Mouse (Mus musculus): ENCODE measurements around the gene Lrg1. TPM values are rescaled to one million over a fixed set of nuclear protein-coding genes. Genes with fewer than 3 reads are reported as not detected.
A peak's percentile ranks its signal among the peaks of the same experiment; 100 is the strongest.

The Lrg1 gene
- total and polyA plus RNA-seq, 3 experiments: not detected

DNA sequence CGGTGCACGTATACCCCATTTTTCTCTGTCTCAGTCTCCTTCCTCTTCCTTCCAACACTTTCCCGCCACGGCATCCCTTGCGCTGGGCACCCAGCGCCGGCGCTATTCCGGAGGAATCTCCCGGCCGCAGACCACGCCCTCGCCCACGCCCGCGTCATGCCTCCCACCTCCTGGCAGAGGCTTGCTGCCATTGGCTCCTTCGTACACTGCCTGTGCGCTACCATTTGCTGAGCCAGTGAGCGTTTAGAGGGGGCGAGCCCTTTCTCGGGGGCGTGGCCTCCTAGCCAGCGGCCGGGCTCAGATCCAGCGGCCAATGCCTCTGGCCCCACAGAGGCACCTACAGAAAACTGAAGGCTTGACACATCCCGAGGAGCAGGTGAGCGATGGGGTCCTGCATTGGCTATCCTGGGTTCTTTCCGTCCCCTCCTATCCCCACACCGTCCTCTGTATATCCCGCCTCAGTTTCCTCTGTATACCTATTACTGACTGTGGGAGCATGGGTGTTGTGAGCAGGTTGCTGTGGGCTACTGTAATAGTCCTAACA, 40.5 kb upstream of the Lrg1 start, which contains the start of gene Tnfaip8l1 (continued):
- TF ChIP-seq NELFE (IDR thresholded peaks at IDR 0.05; ENCODE audit: low read depth, low read length) (peak; percentile 52), NRF1 (IDR thresholded peaks at IDR 0.05; ENCODE audit: insufficient read depth, low read depth, low read length, poor library complexity, severe bottlenecking) (peak; percentile 51; the same call in 1 of the 2 replicates)

DNA sequence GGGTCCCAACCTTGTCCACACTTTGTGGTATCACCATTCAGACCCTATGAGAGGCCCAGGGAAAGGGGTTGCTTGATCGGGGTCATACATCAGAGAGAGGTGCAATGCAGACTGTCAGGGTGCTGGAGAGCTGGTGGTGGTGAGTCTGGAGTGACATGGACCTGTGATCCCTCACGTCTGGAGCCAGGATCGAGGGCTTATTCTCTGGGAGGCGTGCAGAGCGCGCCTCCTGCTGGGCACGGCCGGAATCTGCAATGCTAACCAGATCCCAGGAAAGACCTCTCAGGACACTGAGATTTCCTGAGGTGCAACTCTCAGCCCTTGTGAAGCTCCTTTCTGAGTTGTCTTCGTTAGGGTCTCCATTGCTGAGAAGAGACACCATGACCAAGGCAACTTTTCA, 37.9 kb upstream of the Lrg1 start:
- DNase-seq (ENCODE audit: low read depth, low spot score): peak; percentile 70
- Histone ChIP-seq H3K79me2 (ENCODE audit: control insufficient read depth, insufficient read depth, low read length, poor library complexity) (no peaks in the 10 kb centered on the region), H3K9me3 (replicated peaks; ENCODE audit: insufficient read depth, low read length) (no peaks in the 10 kb centered on the region), H3K4me3 (ENCODE audit: control insufficient read depth in 1 of 2, insufficient read depth in 1 of 2, low read depth in 2 of 2, low read length in 2 of 2) (no peak overlapping the region), H3K36me3 (ENCODE audit: control insufficient read depth in 1 of 2, insufficient read depth in 2 of 2, low read length in 2 of 2) (peaks cover 0 to 17% of the 10 kb centered on the region in 2 experiments; a peak in 2 of 4 replicates), H3K9ac (ENCODE audit: control insufficient read depth, low read depth, low read length, poor library complexity, severe bottlenecking) (no peak overlapping the region), H3K27me3 (ENCODE audit: control insufficient read depth in 1 of 2, insufficient read depth in 2 of 2, low read length in 2 of 2) (peaks cover 9 to 18% of the 10 kb centered on the region in 2 experiments), H3K27ac (ENCODE audit: control insufficient read depth, low read depth, low read length) (no peak overlapping the region), H3K4me1 (ENCODE audit: control insufficient read depth in 1 of 2, insufficient read depth in 2 of 2, low read length in 2 of 2) (peaks cover 9 to 21% of the 10 kb centered on the region in 2 experiments)
- peak; percentile 76 for TF ChIP-seq ZC3H11A (IDR thresholded peaks at IDR 0.05; ENCODE audit: low read depth, low read length)
- no peak for TF ChIP-seq NRF1 (IDR thresholded peaks at IDR 0.05; ENCODE audit: insufficient read depth, low read depth, low read length, poor library complexity, severe bottlenecking)
- TF ChIP-seq TBP (IDR thresholded peaks at IDR 0.05; ENCODE audit: low read depth, low read length): no peak
- peak; percentile 87 for TF ChIP-seq RAD21 (IDR thresholded peaks at IDR 0.05; ENCODE audit: low read depth, low read length)
- peak; percentile 91 to 98 (median 95) for TF ChIP-seq CTCF (IDR thresholded peaks at IDR 0.05 in 2 of 3, conservative IDR thresholded peaks at IDR 0.05 in 1 of 3; ENCODE audit: control insufficient read depth in 1 of 3, insufficient read depth in 1 of 3, low read depth in 2 of 3, low read length in 3 of 3, poor library complexity in 1 of 3, severe bottlenecking in 1 of 3)
- peak; percentile 79 for TF ChIP-seq SMC3 (IDR thresholded peaks at IDR 0.05; ENCODE audit: low read depth, low read length)

DNA sequence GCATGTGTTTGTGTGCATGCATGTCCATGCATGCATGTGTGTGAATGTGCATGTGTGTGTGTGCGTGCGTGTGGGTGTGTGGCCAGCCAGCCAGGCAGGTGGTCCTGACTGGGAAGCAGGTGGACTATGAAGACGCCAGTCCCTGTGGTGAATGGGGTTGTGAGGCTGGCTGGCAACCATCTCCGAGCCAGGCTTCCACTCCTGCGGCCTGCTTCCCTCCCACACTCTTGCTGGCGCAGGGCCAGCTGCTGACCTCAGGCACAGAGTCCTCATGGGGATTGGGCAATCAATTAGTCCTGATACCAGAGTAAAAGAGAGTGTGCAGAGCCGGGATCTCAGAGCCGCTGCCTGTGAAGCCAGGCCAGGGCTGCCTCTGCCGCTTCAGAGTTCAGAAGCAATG, 31.8 kb upstream of the Lrg1 start:
- H3K4me1 ChIP-seq (ENCODE audit: control insufficient read depth in 1 of 2, insufficient read depth in 2 of 2, low read length in 2 of 2): peaks cover 0 to 4% of the 10 kb centered on the region in 2 experiments; a peak in 2 of 4 replicates
- no peak overlapping the region for H3K9ac ChIP-seq (ENCODE audit: control insufficient read depth, low read depth, low read length, poor library complexity, severe bottlenecking)
- TF ChIP-seq MYC (IDR thresholded peaks at IDR 0.05; ENCODE audit: low read depth, low read length): no peak
- TF ChIP-seq CHD2 (IDR thresholded peaks at IDR 0.05; ENCODE audit: low read length): no peak
- no peak for TF ChIP-seq USF1 (IDR thresholded peaks at IDR 0.05; ENCODE audit: low read depth, low read length)
- no peaks in the 10 kb centered on the region for H3K79me2 ChIP-seq (ENCODE audit: control insufficient read depth, insufficient read depth, low read length, poor library complexity)
- peaks cover 0 to 4% of the 10 kb centered on the region in 2 experiments; a peak in 1 of 4 replicates for H3K36me3 ChIP-seq (ENCODE audit: control insufficient read depth in 1 of 2, insufficient read depth in 2 of 2, low read length in 2 of 2)
- no peaks in the 10 kb centered on the region for H3K9me3 ChIP-seq (replicated peaks; ENCODE audit: insufficient read depth, low read length)
- no peak overlapping the region for H3K27ac ChIP-seq (ENCODE audit: control insufficient read depth, low read depth, low read length)
- peaks cover 9 to 22% of the 10 kb centered on the region in 2 experiments for H3K27me3 ChIP-seq (ENCODE audit: control insufficient read depth in 1 of 2, insufficient read depth in 2 of 2, low read length in 2 of 2)
- H3K4me3 ChIP-seq (ENCODE audit: control insufficient read depth in 1 of 2, insufficient read depth in 1 of 2, low read depth in 2 of 2, low read length in 2 of 2): no peak overlapping the region
- no peak for DNase-seq (ENCODE audit: low read depth, low spot score)

DNA sequence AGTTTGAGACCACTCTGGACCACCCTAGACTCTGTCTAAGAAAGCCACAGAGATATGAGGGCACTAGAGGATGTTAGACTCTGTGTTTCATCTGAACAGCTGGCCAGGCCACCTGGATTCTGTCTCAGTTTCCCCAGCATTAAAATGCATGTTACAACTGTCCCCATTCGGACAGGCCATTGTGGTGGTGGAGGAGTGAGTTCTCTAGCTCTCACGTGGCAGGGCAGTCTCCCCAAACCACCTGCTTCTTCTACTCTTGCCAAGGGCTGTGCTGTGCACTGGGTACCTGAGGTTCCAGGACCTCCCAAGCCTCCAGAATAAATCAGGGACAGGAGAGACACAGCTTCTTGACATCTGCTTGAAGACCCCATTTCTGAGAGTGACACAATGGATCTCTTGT, 28.1 kb upstream of the Lrg1 start:
- no peak for DNase-seq (ENCODE audit: low read depth, low spot score)
- H3K4me3 ChIP-seq (ENCODE audit: control insufficient read depth in 1 of 2, insufficient read depth in 1 of 2, low read depth in 2 of 2, low read length in 2 of 2): no peak overlapping the region
- H3K9ac ChIP-seq (ENCODE audit: control insufficient read depth, low read depth, low read length, poor library complexity, severe bottlenecking): no peak overlapping the region
- peaks cover 0 to 4% of the 10 kb centered on the region in 2 experiments; a peak in 1 of 4 replicates for H3K36me3 ChIP-seq (ENCODE audit: control insufficient read depth in 1 of 2, insufficient read depth in 2 of 2, low read length in 2 of 2)
- no peaks in the 10 kb centered on the region for H3K9me3 ChIP-seq (replicated peaks; ENCODE audit: insufficient read depth, low read length)
- H3K79me2 ChIP-seq (ENCODE audit: control insufficient read depth, insufficient read depth, low read length, poor library complexity): no peaks in the 10 kb centered on the region
- peaks cover 2 to 3% of the 10 kb centered on the region in 2 experiments; a peak in 3 of 4 replicates for H3K27me3 ChIP-seq (ENCODE audit: control insufficient read depth in 1 of 2, insufficient read depth in 2 of 2, low read length in 2 of 2)
- H3K4me1 ChIP-seq (ENCODE audit: control insufficient read depth in 1 of 2, insufficient read depth in 2 of 2, low read length in 2 of 2): peaks cover 0 to 4% of the 10 kb centered on the region in 2 experiments; a peak in 2 of 4 replicates
- no peak overlapping the region for H3K27ac ChIP-seq (ENCODE audit: control insufficient read depth, low read depth, low read length)
- TF ChIP-seq GATA1 (IDR thresholded peaks at IDR 0.05; ENCODE audit: low read depth, low read length) (no peak), MXI1 (IDR thresholded peaks at IDR 0.05; ENCODE audit: low read depth, low read length) (no peak), RAD21 (IDR thresholded peaks at IDR 0.05; ENCODE audit: low read depth, low read length) (no peak), MAFK (IDR thresholded peaks at IDR 0.05; ENCODE audit: borderline replicate concordance, low read depth, low read length) (no peak), JUND (IDR thresholded peaks at IDR 0.05; ENCODE audit: low read depth, low read length) (no peak), ZMIZ1 (IDR thresholded peaks at IDR 0.05; ENCODE audit: low read depth, low read length) (no peak), TBP (IDR thresholded peaks at IDR 0.05; ENCODE audit: low read depth, low read length) (no peak), E2F4 (IDR thresholded peaks at IDR 0.05; ENCODE audit: borderline replicate concordance, low read depth, low read length) (no peak), TAL1 (IDR thresholded peaks at IDR 0.05; ENCODE audit: low read length) (no peak), MYC (IDR thresholded peaks at IDR 0.05; ENCODE audit: low read depth, low read length) (no peak), MAZ (IDR thresholded peaks at IDR 0.05; ENCODE audit: low read depth, low read length) (no peak), POLR2AphosphoS5 (IDR thresholded peaks at IDR 0.05; ENCODE audit: borderline replicate concordance, low read depth, low read length) (no peak), NRF1 (IDR thresholded peaks at IDR 0.05; ENCODE audit: insufficient read depth, low read depth, low read length, poor library complexity, severe bottlenecking) (no peak), ZKSCAN1 (IDR thresholded peaks at IDR 0.05; ENCODE audit: low read depth, low read length) (no peak), UBTF (IDR thresholded peaks at IDR 0.05; ENCODE audit: borderline replicate concordance, insufficient read depth, low read depth, low read length) (no peak), EP300 (IDR thresholded peaks at IDR 0.05; ENCODE audit: low read depth in 1 of 2, low read length in 2 of 2) (no peak)
